Mouse (Mus musculus) olfactory bulb, adult 2 months (tissue): Measurements from ENCODE around the gene Ptpn22.

Experiments
- CTCF ChIP-seq: fragments of 200-500 bp; IDR thresholded peaks from 2 replicates; pipeline ENCODE4 v1.5.1; 2012; ENCODE audit warnings: low read depth, mild to moderate bottlenecking, low read length, moderate library complexity; ENCODE audit not compliant: insufficient read depth
- POLR2A ChIP-seq: fragments of 200-500 bp; IDR thresholded peaks from 2 replicates; pipeline ENCODE4 v1.6.1; 2012; ENCODE audit warnings: mild to moderate bottlenecking, low read depth, low read length, moderate library complexity; ENCODE audit not compliant: insufficient read depth

- TF ChIP-seq CTCF (no peak), POLR2A (no peak)
Measured at GRCm38 (mm10) chr3:103835951-103836310, 23.7 kb upstream of the Ptpn22 start.
